Mouse (Mus musculus): ENCODE measurements around the gene Fam129b.

Fam129b gene

GRCm38 (mm10) chr2:32924306-32924844 lies 48.5 kb downstream of the Fam129b start:
- DNase-seq (ENCODE audit: low spot score), result no peak

DNA sequence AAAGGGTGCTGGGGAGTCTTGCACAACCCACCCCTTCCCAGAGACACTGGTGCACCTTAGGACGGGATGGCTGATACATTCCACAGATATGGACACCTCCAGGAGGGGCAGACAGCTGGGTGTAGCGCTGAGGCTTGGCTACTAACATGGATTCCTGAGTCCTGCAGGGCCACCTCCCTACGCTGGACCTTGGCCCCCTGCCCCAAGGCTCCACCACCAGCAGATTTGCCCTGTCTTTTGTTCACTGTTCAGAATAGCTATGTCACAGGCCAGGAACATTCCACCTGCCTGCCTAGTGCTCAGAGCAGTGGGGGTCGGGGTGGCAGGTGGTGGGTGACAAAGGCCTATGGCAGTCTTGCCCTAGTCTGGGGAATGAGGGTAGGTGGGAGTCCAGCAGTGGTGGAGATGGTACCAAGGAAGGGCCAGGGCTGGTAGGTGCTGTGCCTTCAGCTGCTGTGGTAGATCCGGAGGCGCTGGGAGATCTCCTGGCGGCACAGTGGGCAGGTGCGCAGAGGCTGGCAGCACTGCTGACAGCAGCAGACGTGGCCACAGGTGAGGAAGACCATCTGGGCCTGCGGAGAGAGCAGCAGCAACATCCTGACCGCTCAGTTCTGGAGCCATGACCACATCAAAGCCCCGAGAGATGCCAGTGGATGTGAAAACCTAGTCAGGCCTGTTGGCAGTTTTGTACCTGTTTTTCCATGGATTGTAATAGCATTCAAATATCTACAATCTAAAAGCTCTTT lies 50.6 kb downstream of the Fam129b start:
- DNase-seq (ENCODE audit: low spot score), result no peak

GRCm38 (mm10) chr2:32927624-32928234 lies 51.8 kb downstream of the Fam129b start:
- DNase-seq (ENCODE audit: low spot score), result no peak

DNA sequence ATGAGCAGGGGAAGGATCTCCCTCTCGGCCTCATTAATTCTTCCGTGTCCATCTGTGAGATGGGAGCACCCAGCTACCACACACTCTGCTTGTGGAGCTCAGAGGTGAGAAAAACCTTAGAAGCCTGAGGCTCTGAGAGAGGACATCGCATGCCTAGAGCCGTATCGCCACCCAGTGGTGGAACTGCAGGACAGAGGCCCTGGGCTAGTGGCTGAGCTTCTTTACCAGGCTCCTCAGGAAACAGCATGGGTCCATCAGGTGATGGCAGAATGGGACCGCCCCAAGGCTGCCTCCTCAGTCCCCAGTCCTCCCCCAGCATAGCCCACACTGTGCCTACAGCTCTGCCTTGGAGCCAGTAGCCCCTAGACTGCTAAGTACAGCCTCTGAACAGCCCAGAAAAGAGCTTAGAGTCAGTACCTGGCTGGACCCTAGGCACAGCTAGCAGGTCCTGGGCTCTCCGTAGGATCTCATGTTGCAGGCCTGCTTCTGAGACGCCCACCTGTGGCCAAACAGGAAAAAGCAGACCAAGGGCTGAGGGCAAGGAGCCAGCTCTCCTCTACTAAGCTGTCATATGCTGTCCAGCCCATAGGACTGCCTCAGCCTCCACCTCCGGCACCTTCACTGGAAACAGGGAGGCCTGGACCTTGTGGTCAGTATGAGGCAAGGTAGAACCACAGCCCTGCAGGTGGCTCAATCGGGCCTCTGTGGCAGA lies 52.5 kb downstream of the Fam129b start:
- DNase-seq (ENCODE audit: low spot score), result peak; percentile 85

DNA sequence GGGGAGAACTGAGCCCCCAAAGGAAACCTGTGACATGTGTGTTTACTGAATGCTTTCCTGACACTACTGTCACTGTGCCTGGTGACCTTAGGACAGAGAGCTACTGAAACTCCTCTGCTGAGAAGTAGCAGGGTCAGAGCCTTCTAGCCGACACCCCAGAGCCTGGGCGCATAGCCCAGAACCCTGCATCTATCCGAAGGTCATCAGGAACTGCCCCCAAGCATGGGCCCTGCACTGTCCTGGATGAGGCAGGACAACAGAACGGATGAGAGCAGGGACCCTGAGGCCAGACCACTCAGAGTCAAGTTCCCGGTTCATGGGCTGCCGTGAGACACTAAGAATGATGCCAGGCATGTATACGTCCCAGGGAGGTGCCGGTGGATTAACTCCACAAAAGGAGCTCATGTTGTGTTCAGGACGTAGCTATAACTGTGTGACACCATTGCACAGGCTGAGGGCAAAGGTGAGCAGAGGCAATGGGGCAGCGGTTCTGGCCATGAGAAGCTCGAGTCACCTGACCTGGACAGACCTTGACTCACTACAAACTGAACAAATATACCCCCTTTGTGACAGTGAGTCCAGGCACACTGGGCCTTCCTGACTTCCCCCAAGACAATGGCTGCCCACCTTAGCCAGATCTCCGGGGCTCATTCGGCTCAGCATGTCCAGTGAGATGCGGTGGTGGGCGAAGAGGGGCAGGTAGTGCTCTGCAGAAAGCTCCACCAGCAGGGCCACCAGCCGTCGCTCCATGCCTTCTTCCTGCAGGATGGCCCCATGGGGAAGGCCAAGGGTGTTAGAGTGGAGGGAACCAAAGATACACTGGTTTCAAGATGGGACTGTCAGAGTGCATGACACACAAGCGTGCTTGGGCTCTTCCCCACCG lies 53.3 kb downstream of the Fam129b start:
- no peak for DNase-seq (ENCODE audit: low spot score)

DNA sequence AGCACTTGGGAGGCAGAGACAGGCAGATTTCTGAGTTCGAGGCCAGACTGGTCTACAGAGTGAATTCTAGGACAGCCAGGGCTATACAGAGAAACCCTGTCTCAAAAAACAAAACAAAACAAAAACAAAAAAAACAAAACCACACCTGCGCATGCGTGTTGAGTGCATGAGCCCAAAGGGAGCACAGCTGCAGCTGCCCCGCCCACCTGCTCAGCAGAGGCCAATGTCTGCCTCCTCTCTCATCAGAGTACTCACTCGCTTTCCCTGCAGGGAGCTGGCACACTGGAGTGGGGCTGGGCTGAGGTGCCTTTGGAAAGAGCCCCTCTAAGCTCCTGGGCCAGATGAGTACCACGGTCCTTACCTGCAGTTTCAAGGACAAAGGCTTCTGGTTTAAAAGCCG lies 55.8 kb downstream of the Fam129b start:
- no peak for DNase-seq (ENCODE audit: low spot score)

DNA sequence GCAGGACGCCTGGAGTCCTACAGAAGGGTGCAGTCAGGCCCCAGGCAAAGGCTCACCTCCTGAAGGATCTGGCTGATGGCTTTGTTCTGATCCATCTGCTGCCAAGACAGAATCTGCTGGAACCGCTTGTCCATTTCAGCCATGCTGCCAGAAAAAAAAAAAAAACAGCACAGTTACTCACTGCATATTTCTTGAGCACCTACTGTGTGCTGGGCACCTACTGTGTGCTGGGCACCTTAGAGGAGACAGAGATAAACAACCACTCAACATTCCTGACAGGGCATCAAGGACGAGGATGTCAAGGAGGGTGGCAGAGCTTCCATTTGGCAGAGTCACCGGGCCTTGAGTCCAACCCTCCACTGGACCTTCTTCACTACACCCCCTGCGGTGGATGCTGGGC lies 62.8 kb downstream of the Fam129b start:
- DNase-seq (ENCODE audit: low spot score), result no peak

DNA sequence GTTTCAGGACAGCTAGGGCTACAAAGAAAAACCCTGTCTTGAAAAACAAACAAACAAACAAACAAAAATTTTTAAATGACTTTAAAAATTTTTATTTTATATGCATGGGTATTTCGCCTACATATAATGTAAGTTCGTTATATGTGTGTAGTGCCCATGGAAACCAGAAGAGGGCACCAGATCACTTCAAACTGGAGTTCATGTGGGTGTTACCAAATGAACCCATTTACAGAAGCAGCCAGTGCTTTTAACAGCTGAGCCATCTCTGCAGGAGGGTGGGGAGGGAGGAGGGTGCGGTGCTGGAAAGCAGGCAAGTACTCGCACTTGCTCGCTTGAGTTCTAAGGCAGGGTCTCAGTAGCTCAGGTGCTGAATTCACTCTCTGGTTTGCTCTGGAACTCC lies 63.5 kb downstream of the Fam129b start:
- DNase-seq (ENCODE audit: low spot score), result peak; percentile 63

- DNase-seq (ENCODE audit: low spot score), result no peak
Observed at GRCm38 (mm10) chr2:32940483-32940882, 64.6 kb downstream of the Fam129b start.

DNA sequence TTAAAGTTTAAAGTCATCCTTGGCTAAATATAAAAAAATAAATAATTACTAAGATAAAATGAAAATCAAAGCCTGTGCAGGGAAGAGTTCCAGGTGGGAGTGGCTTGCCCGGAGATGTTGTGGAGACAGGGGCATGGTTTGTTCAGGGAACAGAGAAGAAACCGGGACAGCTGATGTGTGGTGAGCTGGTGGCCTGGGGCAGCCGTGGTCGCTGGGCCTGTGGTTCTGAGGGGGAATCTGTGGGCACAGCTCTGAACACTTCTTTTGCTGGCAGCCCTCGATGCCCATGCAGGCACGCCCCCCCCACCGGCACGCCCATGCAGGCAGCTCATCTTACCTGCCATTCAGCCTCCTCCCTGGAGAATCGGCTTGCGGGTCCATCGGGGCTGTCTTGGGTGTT lies 71.5 kb downstream of the Fam129b start:
- DNase-seq (ENCODE audit: low spot score), result no peak

- no peak for DNase-seq (ENCODE audit: low spot score)
Observed at GRCm38 (mm10) chr2:32954581-32954980, 78.7 kb downstream of the Fam129b start.

DNA sequence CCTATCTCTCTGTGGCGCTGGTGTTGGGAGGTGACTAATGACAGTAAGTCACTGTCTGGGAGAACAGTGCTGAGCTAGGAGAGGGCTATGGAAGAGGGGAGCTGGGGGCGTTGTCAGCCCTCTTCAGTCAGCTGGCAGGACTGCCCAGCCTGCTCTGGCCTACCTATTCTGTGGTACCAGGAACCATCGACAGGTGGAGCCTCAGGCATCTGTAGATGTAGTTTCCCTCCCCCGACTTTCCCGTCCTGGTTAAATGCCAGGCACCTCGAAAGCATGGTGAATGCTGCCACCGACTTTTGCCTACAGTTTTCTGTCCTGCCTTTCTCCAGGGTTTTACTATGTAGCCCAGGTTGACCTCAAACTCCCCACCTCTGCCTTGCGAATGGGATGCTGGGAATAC lies 81.4 kb downstream of the Fam129b start:
- no peak for DNase-seq (ENCODE audit: low spot score)

GRCm38 (mm10) chr2:32960273-32960672 lies 84.4 kb downstream of the Fam129b start:
- no peak for DNase-seq (ENCODE audit: low spot score)

GRCm38 (mm10) chr2:32961192-32961995 lies 85.5 kb downstream of the Fam129b start, which contains the start of the genes Rpl12 and Lrsam1:
Rpl12 (plus strand) TSS chr2:32961559.
Lrsam1 (minus strand) TSS chr2:32961614.
- peak; percentile 95 for DNase-seq (ENCODE audit: low spot score)

- DNase-seq (ENCODE audit: low spot score), result peak; percentile 49
Observed at GRCm38 (mm10) chr2:32962062-32962874, 86.4 kb downstream of the Fam129b start.

GRCm38 (mm10) chr2:32962875-32963220 lies 86.9 kb downstream of the Fam129b start:
- DNase-seq (ENCODE audit: low spot score), result no peak

GRCm38 (mm10) chr2:32963544-32963943 lies 87.6 kb downstream of the Fam129b start:
- no peak for DNase-seq (ENCODE audit: low spot score)

DNA sequence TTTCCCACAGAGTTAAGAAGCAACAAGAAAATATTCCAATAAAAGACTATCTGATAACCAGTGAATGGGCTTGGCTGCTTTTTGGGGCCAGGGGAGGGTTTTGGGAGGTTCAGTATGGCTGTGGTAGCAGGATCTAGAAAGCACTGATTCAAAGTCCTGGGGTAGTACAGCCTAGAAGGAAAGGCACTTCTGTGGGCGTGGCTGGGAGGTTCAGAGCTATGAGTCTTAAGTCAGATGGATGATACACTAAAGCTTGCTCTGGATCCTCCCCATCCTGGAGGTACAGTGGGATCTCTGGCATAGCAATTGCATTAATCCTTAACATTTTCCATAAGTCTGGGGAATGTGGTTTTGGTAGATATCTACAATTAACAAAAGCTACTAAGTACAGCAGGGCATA lies 88.1 kb downstream of the Fam129b start:
- no peak for DNase-seq (ENCODE audit: low spot score)

DNA sequence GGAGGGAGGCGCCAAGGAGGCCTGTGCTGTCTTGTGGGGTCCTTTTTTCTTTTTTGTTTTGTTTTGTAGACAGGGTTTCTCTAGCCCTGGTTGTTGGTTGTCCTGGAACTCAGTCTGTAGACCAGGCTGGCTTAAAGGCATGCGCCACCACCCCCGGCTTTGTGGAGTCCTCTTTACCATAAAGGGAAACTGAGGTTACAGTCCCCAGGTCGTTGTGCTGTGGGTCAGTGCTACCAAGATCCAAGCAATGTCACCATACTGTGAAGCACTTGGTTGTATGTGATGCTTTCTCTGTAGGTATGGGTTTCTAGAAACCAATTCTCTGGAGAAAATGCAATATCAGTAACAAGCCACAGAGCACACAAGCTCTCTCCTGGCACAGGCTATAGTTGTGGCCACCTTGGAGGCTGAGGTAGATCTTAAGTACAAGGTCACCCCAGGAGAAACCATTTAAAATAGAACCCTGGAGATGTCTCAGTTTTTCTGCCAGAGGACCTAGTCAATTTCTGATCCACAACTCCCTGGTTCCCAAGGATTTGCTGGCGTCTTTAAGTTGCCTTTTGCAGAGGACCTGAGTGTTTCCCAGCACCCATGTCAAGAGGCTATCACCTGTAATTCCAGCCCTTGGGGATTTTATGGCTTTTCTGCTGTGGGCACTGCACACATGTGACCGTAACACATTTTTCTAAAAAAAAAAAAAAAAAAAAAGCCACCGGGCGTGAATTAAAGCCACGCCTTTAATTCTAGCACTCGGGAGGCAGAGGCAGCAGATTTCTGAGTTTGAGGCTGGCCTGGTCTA lies 88.9 kb downstream of the Fam129b start:
- peak; percentile 27 for DNase-seq (ENCODE audit: low spot score)

All from embryo, embryonic 10 days (tissue).